Mouse (Mus musculus) limb, embryonic 13.5 days (tissue): Measurements from ENCODE around the gene C1qtnf2. TPM values are rescaled to one million over a fixed set of nuclear protein-coding genes. Genes with fewer than 3 reads are reported as not detected.
A peak's percentile ranks its signal among the peaks of the same experiment; 100 is the strongest.

ENCODE experiments used
- ATAC-seq: fragments of 200-750 bp; cut with Nextera tagmentation; 2 replicates; pipeline ENCODE4 v1.8.0; 2017; ENCODE audit warnings: low read depth, moderate number of reproducible peaks, moderate TSS enrichment; ENCODE audit not compliant: low FRiP score
- H3K27ac ChIP-seq: fragments of 300-500 bp; sonication (generic); 2 replicates; pipeline ENCODE4 v1.5.1; 2015; ENCODE audit warnings: inconsistent platforms, mild to moderate bottlenecking, moderate library complexity
- H3K27me3 ChIP-seq: fragments of 300-500 bp; sonication (generic); 2 replicates; pipeline ENCODE4 v1.6.1; 2015; ENCODE audit warnings: mild to moderate bottlenecking, inconsistent platforms
- H3K36me3 ChIP-seq: fragments of 300-500 bp; sonication (generic); 2 replicates; pipeline ENCODE4 v1.6.1; 2015; ENCODE audit warnings: inconsistent platforms, mild to moderate bottlenecking, moderate library complexity
- H3K4me1 ChIP-seq: fragments of 300-500 bp; sonication (generic); 2 replicates; pipeline ENCODE4 v1.6.1; 2015; ENCODE audit warnings: inconsistent platforms
- H3K4me2 ChIP-seq: fragments of 300-500 bp; sonication (generic); replicated peaks from 2 replicates; pipeline ENCODE4 v1.6.1; 2015; ENCODE audit warnings: inconsistent platforms, mild to moderate bottlenecking, moderate library complexity
- H3K4me3 ChIP-seq: fragments of 300-500 bp; sonication (generic); 2 replicates; pipeline ENCODE4 v1.5.1; 2015; ENCODE audit warnings: moderate library complexity, mild to moderate bottlenecking, inconsistent platforms
- H3K9ac ChIP-seq: fragments of 300-500 bp; sonication (generic); 2 replicates; pipeline ENCODE4 v1.6.1; 2015; ENCODE audit warnings: mild to moderate bottlenecking, inconsistent platforms
- H3K9me3 ChIP-seq: fragments of 300-500 bp; sonication (generic); 2 replicates; pipeline ENCODE4 v1.6.1; 2016; ENCODE audit warnings: inconsistent platforms
- whole genome bisulfite sequencing: fragments of 180-500 bp; shearing (Covaris S2); methylation state at CpG from one replicate; pipeline ENCODE4 v1.1.7; 2015; 5-methylcytosine and 5-hydroxymethylcytosine counted together
- polyA plus RNA-seq: library from polyadenylated mRNA; unstranded; fragments of >200 nt; fragmentation: Nextera tagmentation; extraction: Ambion mirVana; gene quantifications from 2 replicates; pipeline ENCODE4 v1.2.1, GENCODE M21; 2015

The C1qtnf2 gene
- polyA plus RNA-seq, 1 experiment from 2014 or later, result 20.1 TPM

DNA sequence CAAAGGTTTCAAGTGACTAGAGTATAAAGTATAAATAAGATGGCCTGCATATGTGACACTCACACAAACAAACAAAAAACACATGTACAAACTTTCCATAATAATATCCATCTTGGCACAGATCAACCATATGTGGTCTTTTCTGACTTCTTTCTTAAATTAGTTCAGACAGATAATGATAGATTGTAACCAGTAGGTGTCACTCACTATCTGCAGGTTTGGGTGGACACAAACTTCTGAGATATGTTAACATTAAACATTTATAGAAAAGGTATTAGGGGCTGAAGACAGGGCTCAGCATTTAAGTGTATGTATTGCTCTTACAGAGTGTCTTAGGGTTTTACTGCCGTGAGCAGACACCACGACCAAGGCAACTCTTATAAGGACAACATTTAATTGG, 21.8 kb upstream of the C1qtnf2 start:
- ATAC-seq, result no peak
- 51% methylated on average over 2 of the region's 2 CpGs for WGBS
- H3K36me3 ChIP-seq, result peaks cover 5% of the 10 kb centered on the region
- no peak overlapping the region for H3K27ac ChIP-seq
- no peaks in the 10 kb centered on the region for H3K27me3 ChIP-seq
- no peaks in the 10 kb centered on the region for H3K4me1 ChIP-seq
- H3K9ac ChIP-seq, result no peak overlapping the region
- no peaks in the 10 kb centered on the region for H3K9me3 ChIP-seq
- no peak overlapping the region for H3K4me3 ChIP-seq
- H3K4me2 ChIP-seq, result no peak overlapping the region

DNA sequence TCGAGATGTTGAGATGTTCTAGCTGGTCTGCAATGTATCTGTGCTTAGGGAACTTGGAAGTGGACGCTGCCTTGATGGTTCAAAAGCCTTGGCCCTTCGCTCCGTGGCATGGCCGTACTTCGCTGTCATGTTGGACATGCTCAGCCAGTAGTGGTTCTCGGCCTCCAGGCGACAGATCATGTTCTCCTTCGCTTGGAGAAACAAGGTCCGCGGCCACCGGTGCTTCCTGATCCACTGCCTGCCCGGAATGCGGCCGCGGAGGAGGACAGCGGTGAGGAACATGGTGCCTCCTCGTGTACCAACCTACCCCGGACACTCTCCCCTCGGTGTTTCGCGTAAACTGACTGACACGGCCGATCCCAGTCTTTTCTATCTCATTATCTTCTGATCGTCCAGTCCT, 10.9 kb upstream of the C1qtnf2 start:
- Histone ChIP-seq H3K27me3 (no peaks in the 10 kb centered on the region), H3K36me3 (no peaks in the 10 kb centered on the region), H3K27ac (no peak overlapping the region), H3K4me2 (no peak overlapping the region), H3K9ac (no peak overlapping the region), H3K4me1 (no peaks in the 10 kb centered on the region), H3K9me3 (peaks cover 3% of the 10 kb centered on the region; the same call in 1 of the 2 replicates), H3K4me3 (no peak overlapping the region)
- WGBS, result 92% methylated on average over 25 of the region's 25 CpGs
- no peak for ATAC-seq

DNA sequence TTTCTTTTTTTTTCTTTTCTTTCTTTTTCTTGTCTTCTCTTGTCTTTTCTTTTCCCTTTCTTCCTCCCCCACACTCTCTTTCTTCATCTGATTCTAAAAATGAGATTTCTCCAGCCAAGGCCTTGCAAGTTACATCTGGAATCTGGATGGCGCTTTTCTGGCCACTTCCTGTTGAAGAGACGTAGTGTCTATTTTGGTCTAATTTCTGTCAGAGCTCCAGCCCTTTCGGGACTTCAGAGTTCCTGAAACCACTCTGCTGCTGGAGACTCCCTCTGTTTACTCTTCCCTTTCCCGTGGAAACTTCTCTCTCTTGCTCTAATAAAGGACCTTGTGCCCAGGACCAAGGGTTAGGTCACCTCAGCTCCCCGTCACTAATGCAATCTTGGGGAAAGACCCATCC, 4.0 kb upstream of the C1qtnf2 start:
- no peak for ATAC-seq
- H3K27ac ChIP-seq, result no peak overlapping the region
- H3K4me3 ChIP-seq, result no peak overlapping the region
- H3K9ac ChIP-seq, result no peak overlapping the region
- no peak overlapping the region for H3K4me2 ChIP-seq
- H3K36me3 ChIP-seq, result no peaks in the 10 kb centered on the region
- peaks cover 14% of the 10 kb centered on the region for H3K4me1 ChIP-seq
- WGBS, result 60% methylated on average over 5 of the region's 5 CpGs
- H3K9me3 ChIP-seq, result no peaks in the 10 kb centered on the region
- H3K27me3 ChIP-seq, result no peaks in the 10 kb centered on the region

DNA sequence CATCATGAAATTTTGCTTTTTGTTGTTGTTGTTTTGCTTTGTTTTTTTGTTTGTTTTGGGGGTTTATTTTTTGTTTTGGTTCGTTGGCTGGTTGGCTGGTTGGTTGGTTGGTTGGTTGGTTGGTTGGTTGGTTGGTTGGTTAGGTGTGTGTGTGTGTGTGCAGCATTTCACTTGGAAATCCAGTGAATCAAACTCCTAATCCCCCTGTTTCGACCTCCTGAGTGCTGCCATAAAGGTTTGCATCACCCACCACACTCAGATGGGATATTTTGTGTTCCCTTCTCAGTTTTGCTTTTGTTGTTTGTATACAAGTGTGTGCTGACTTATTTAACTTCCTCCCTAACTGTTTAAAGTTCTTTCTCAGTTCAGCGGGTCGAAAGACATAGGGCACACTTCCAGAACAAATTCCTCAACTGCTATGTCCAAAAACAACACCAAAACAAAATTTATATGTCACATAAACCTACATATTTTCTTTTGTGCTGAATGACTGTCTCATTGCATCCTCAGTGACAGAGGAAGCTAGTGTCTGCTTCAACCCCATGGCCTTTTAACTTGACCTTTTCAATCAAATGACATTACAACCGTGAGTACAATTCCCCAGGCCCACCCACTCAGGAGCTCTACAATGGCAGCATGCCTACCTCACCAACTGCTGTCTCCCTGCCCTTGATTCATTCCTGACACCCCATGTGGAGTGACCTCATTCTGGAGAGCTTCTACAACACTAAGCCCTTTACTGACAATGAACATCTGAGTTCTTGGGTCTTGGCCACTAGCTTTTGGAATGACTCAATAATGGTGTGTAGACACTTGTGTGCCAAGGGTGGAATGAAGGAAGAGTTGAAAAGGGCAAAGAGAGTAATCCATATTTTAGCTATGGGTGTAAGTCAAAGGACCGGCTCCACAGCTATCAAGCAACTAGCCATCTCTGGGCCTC, 2.9 kb upstream of the C1qtnf2 start:
- H3K4me2 ChIP-seq, result no peak overlapping the region
- no peak overlapping the region for H3K27ac ChIP-seq
- H3K9me3 ChIP-seq, result no peaks in the 10 kb centered on the region
- no peaks in the 10 kb centered on the region for H3K27me3 ChIP-seq
- no peak for ATAC-seq
- 76% methylated on average over 6 of the region's 6 CpGs for WGBS
- H3K4me1 ChIP-seq, result peaks cover 18% of the 10 kb centered on the region
- H3K9ac ChIP-seq, result no peak overlapping the region
- H3K4me3 ChIP-seq, result no peak overlapping the region
- no peaks in the 10 kb centered on the region for H3K36me3 ChIP-seq

DNA sequence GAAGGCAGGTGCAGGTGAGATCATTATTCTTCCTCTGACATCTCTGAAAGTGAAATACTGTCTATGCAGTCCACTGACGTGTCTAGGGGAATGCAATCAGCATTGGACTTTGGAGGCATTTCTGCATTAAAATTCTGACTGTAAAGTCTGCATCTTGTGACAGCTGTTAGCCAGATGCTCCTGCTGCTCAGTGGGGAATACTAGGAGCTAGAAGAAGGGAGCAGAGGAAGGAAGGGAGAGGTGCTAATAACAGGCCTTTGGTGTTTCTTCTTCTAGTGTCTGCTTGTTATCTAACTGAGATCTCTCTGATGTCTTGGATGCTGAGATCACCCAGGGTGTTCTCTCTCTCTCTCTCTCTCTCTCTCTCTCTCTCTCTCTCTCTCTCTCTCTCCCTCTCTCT, 961 bp upstream of the C1qtnf2 start:
- Histone ChIP-seq H3K36me3 (no peaks in the 10 kb centered on the region), H3K4me3 (no peak overlapping the region), H3K27me3 (no peaks in the 10 kb centered on the region), H3K4me1 (peaks cover 18% of the 10 kb centered on the region), H3K9me3 (no peaks in the 10 kb centered on the region), H3K9ac (no peak overlapping the region), H3K4me2 (no peak overlapping the region), H3K27ac (no peak overlapping the region)
- WGBS, result 29% methylated on average over 1 of the region's 1 CpGs
- peak; percentile 25; the same call in 1 of the 2 replicates for ATAC-seq

DNA sequence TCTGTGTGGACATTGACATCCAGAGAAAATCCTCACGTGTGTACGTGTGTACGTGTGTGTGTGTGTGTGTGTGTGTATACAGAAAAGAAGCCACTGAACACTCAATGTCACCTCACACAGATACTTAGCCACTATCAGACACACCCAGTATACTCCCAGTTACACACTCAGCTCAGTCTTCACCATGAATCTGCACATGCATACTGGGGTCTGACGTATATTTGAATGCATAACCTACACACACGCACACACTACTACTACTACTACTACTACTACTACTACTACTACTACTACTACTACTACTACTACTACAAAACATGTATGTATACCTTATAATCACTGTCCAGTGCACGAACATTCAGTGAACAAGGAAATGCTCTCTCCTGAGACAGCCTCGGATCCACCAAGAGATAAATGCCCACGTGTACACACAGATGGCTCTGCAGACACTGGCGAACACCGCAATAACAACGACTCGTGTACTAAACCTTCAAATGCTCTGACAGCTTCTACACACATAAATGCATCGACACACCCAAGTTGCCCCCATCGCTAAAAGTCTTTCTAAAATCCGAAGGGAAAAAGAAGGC, 346 bp upstream of the C1qtnf2 start:
- no peaks in the 10 kb centered on the region for H3K36me3 ChIP-seq
- 55% methylated on average over 15 of the region's 15 CpGs for WGBS
- H3K27me3 ChIP-seq, result no peaks in the 10 kb centered on the region
- peak overlapping the region; percentile 50; the same call in 1 of the 2 replicates for H3K9ac ChIP-seq
- ATAC-seq, result peak; percentile 25; the same call in 1 of the 2 replicates
- peak overlapping the region; percentile 69 for H3K4me2 ChIP-seq
- H3K9me3 ChIP-seq, result no peaks in the 10 kb centered on the region
- H3K27ac ChIP-seq, result no peak overlapping the region
- H3K4me1 ChIP-seq, result peaks cover 18% of the 10 kb centered on the region
- H3K4me3 ChIP-seq, result peak overlapping the region; percentile 35; the same call in 1 of the 2 replicates

DNA sequence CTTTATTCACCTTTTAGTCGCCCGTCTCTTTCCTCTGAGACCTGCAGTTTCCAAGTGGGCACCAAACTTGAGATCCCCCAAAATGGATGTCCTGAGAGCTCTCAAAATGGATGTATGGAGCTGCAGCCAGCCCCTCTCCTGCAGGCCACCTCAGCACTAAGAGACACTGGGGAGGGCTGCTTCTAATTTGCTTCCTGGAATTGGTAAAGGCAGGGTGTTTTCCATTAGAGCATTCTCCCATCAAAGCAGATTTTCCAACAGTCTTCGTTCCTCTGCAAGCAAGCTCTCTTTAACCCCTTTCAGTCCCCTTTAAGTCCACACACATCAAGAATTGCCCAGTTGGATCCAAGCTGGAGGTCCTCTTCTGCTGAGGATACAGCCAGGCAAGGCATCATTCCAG, 5.3 kb downstream of the C1qtnf2 start:
- H3K4me1 ChIP-seq, result peaks cover 67% of the 10 kb centered on the region

DNA sequence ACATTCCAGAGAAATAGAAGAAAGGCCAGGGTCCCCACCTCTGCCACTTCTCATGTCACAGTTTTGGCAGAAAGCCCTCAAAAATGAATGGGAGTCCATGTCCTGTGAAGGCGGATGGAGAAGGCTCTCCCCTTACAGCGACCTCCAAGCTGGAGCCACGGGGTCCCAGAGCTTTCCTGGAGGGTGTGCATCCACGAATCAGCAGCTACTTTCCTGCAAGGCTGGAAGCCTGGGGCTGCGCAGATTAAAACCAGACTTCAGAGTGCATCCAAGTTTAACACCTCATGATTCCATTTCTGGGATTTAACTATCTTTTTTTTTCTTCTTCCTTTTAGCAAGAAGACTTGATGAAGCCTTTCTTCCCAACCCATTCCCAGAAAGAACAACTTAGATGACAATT, 6.5 kb downstream of the C1qtnf2 start:
- H3K27ac ChIP-seq, result peak overlapping the region; percentile 81; the same call in 1 of the 2 replicates
- peaks cover 61% of the 10 kb centered on the region for H3K4me1 ChIP-seq
- ATAC-seq, result no peak
- H3K4me2 ChIP-seq, result peak overlapping the region; percentile 37; the same call in 1 of the 2 replicates
- no peaks in the 10 kb centered on the region for H3K9me3 ChIP-seq
- H3K27me3 ChIP-seq, result no peaks in the 10 kb centered on the region
- no peaks in the 10 kb centered on the region for H3K36me3 ChIP-seq
- H3K4me3 ChIP-seq, result no peak overlapping the region
- H3K9ac ChIP-seq, result no peak overlapping the region
- WGBS, result 23% methylated on average over 5 of the region's 5 CpGs

More for the DNA sequence above, 5.3 kb downstream of the C1qtnf2 start:
- 67% methylated on average over 3 of the region's 3 CpGs for WGBS
- no peak overlapping the region for H3K4me3 ChIP-seq
- ATAC-seq, result no peak
- no peaks in the 10 kb centered on the region for H3K9me3 ChIP-seq
- H3K36me3 ChIP-seq, result no peaks in the 10 kb centered on the region
- no peak overlapping the region for H3K4me2 ChIP-seq
- peak overlapping the region; percentile 81; the same call in 1 of the 2 replicates for H3K27ac ChIP-seq
- H3K27me3 ChIP-seq, result no peaks in the 10 kb centered on the region
- no peak overlapping the region for H3K9ac ChIP-seq

DNA sequence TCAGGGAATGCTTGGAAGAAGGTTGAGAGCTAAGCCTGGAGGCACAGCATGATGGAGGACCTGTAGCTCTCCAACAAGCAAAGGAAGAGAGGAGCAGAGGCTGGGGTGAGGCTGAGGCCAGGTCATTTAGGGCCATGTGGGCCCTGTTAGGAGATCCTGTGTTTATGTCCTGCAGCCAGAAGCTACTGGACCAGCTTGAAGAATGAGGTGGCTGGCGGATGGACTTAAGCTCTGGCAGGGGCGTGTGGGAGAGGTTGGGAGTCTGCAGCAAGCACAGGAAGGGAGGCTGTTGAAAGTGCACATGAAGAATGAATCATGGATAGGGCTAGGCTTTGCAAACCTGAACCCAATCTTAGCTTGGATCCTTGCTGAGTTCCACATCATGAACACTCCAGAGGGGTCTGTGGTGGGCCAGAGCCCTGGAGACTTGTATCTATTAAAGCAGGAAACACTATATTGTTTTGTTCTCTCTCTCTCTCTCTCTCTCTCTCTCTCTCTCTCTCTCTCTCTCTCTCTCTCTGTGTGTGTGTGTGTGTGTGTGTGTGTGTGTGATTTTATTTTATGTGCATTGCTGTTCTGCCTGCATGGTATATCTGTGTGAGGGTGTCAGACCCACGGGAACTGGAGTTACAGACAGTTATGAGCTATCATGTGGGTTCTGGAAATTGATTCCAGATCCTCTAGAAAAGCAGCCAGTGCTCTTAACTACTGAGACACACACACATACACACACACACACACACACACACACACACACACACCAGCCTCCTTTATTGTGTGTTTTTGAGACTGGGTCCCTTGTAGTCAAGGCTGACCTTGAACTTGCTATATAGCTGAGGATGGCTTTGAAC, 7.8 kb downstream of the C1qtnf2 start:
- H3K27me3 ChIP-seq, result no peaks in the 10 kb centered on the region
- no peak overlapping the region for H3K9ac ChIP-seq
- no peak overlapping the region for H3K4me3 ChIP-seq
- 14% methylated on average over 3 of the region's 3 CpGs for whole genome bisulfite sequencing
- H3K4me1 ChIP-seq, result peaks cover 61% of the 10 kb centered on the region
- ATAC-seq, result peak; percentile 60
- H3K9me3 ChIP-seq, result no peaks in the 10 kb centered on the region
- H3K27ac ChIP-seq, result peak overlapping the region; percentile 81
- H3K4me2 ChIP-seq, result peak overlapping the region; percentile 37
- H3K36me3 ChIP-seq, result no peaks in the 10 kb centered on the region

DNA sequence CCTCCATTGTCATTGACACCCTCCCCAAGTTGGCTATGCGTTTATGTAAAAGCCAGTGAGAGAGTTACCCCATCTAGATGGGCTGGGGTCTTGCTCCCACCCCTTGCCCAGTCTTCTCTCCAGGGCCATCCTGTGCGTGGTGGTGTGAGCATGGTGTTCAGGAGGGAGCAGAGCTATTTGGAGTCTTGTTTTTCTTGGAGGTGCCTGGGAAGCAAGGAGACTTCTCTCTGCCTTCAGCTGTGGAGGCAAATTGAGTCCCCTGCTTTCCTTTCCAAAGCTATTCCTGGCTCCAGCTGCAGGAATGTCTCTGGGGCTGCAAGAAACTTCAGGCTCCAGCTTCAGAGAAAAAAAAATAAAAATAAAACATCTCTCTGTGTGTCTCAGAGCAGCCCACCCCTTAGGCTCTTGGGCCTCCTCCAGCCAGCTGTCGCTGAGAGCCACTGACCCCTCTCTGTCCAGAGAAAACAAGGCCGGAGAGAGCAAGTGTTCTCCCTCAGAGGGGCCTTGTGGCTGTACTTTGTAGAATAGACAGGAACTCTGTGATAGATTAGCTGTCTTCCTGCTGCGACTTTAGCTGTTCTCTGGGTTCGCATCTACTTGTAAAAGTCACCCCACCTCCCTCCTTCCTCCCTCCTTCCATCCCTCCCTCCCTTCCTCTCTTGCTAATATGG, 9.2 kb downstream of the C1qtnf2 start:
- Histone ChIP-seq H3K4me1 (peaks cover 61% of the 10 kb centered on the region), H3K4me3 (no peak overlapping the region), H3K27me3 (no peaks in the 10 kb centered on the region), H3K9me3 (no peaks in the 10 kb centered on the region), H3K4me2 (peak overlapping the region; percentile 35), H3K27ac (peak overlapping the region; percentile 88), H3K9ac (0 out of 2 replicates have a peak overlapping the region, but pooled peaks have one; percentile 25), H3K36me3 (no peaks in the 10 kb centered on the region)
- 16% methylated on average over 6 of the region's 6 CpGs for WGBS
- peak; percentile 58; the same call in 1 of the 2 replicates for ATAC-seq

DNA sequence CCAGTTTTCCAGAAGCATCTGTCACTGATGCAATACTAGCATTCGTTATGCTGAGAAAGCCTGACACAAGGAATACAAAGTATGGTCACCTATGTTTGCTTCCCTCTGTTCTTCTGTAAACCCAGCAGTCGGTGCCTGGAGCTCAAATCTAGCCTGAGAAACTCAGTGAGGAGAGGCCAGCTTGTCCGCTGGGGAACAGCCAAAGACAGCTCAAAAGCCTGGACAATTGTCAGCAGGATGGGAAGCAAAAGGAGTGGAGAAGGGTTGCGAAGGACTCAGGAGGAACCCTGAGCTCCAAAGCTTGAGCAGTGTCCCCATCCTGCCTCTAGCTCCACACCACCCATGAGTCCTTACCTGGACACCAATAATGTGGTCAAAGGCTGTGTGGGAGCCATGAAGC, 10.0 kb downstream of the C1qtnf2 start:
- Histone ChIP-seq H3K27ac (peak overlapping the region; percentile 88), H3K4me2 (no peak overlapping the region), H3K4me3 (no peak overlapping the region), H3K9ac (no peak overlapping the region), H3K36me3 (no peaks in the 10 kb centered on the region), H3K4me1 (peaks cover 57% of the 10 kb centered on the region), H3K27me3 (no peaks in the 10 kb centered on the region), H3K9me3 (no peaks in the 10 kb centered on the region)
- WGBS, result 79% methylated on average over 4 of the region's 4 CpGs
- no peak for ATAC-seq
